Mouse (Mus musculus): ENCODE data around the gene Nfix.

DNA sequence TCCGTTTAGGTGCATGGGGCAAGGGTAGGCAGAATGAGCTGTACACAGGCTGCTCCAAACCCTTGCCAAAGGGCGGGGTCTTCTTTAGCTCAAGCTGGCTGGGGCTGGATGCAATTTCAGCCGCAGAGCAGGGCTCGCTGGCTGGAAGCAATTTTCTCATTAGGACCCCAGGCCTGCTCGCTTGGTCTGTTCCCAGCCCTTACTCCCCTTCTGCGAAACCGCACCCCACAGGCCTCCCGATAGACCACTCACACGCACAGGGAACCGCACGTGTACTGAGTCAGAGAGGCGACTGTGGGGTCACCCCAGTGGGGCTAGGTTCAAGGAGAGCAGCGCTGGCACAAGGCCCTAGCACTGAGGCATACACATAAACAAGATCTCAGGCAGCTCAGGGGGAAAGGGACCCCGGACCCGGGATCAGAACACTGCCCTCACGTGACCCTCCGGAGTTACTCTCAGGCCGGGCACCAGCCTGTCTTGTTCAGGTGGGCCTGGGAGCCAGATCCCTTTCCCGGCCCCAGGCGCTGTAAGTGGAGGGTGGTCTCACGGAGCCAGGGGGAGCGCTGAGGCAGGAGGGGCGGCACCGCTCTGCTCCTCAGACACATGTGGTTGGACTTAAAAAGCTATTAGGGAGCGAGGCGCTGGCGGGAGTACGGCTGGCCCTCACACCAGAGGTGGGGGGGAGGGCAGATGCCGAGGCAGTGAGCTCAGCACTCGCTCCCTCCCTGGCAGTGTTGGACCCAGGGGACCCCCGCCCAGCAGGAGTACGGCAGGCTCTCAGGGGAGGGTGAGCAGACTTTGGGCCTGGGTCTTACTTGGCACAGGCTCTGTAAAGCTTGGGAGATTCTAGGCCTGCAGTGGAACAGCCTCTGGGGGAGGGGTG lies 57.7 kb downstream of the Nfix start:
- TF ChIP-seq CTCF (IDR thresholded peaks at IDR 0.05; ENCODE audit: borderline replicate concordance, insufficient read depth, low read depth, low read length) (no peak), POLR2A (IDR thresholded peaks at IDR 0.05; ENCODE audit: borderline replicate concordance, insufficient read depth, low read length) (no peak)

All from cerebellum, adult 2 months (tissue).